Mouse (Mus musculus) heart, adult 2 months (tissue): ENCODE data around the gene Olfr370. TPM values are rescaled to one million over a fixed set of nuclear protein-coding genes. Genes with fewer than 3 reads are reported as not detected.
"Not testable (repeated sequence)": the region's sequence is repeated elsewhere in the genome, so short reads cannot be mapped to it uniquely, and the experiment has no call there.

Experiments used
- DNase-seq, 2 experiments: peaks; one replicate each; pipeline ENCODE4 v3.0.0; 2021
- H3K27ac ChIP-seq: fragments of 200-600 bp; 2 replicates; pipeline ENCODE4 v1.8.1; 2022
- H3K27me3 ChIP-seq: fragments of 200-500 bp; 2 replicates; pipeline ENCODE4 v1.6.1; 2012; ENCODE audit warnings: mild to moderate bottlenecking, low read length, inconsistent platforms, mixed read lengths; ENCODE audit not compliant: control insufficient read depth, insufficient read depth
- H3K36me3 ChIP-seq: fragments of 200-500 bp; 2 replicates; pipeline ENCODE4 v1.6.1; 2012; ENCODE audit warnings: low read length, inconsistent platforms; ENCODE audit not compliant: control insufficient read depth, insufficient read depth
- H3K4me1 ChIP-seq: fragments of 200-500 bp; 2 replicates; pipeline ENCODE4 v1.6.1; 2011; ENCODE audit warnings: low read length; ENCODE audit not compliant: control insufficient read depth, insufficient read depth
- H3K4me3 ChIP-seq: fragments of 200-600 bp; 2 replicates; pipeline ENCODE4 v1.8.1; 2022
- H3K79me2 ChIP-seq: fragments of 200-500 bp; replicated peaks from 2 replicates; pipeline ENCODE4 v1.6.1; 2012; ENCODE audit warnings: mild to moderate bottlenecking, inconsistent platforms, low read length, moderate library complexity, mixed read lengths; ENCODE audit not compliant: control insufficient read depth, insufficient read depth
- H3K9ac ChIP-seq: fragments of 200-500 bp; 2 replicates; pipeline ENCODE4 v1.6.1; 2012; ENCODE audit warnings: low read depth, mild to moderate bottlenecking, control low read depth, inconsistent platforms, low read length, mixed read lengths
- CTCF ChIP-seq: fragments of 200-600 bp; IDR thresholded peaks from 2 replicates; pipeline ENCODE4 v1.8.1; 2022; ENCODE audit warnings: antibody characterized with exemption, mild to moderate bottlenecking, moderate library complexity
- EP300 ChIP-seq: fragments of 200-500 bp; IDR thresholded peaks from 2 replicates; pipeline ENCODE4 v1.6.1; 2011; ENCODE audit warnings: low read depth, low read length, control low read depth; ENCODE audit not compliant: insufficient read depth
- POLR2A ChIP-seq: fragments of 200-500 bp; IDR thresholded peaks from 2 replicates; pipeline ENCODE4 v1.6.1; 2011; ENCODE audit warnings: mild to moderate bottlenecking, low read depth, low read length, control low read depth; ENCODE audit not compliant: insufficient read depth
- WGBS: fragments of 180-500 bp; shearing (Covaris S2); methylation state at CpG from one replicate; pipeline ENCODE4 v1.1.7; 2018; 5-methylcytosine and 5-hydroxymethylcytosine counted together
- intact Hi-C: fragments of 180-260 bp; cut with DNase I; formaldehyde crosslinking; loops from one replicate; pipeline ENCODE4 v1.15.1; 2025
- long read RNA-seq: library from polyadenylated mRNA; stranded (forward); transcript quantifications from one replicate; pipeline ENCODE4 v2.0.0, GENCODE M21; 2021
- polyA plus RNA-seq: library from polyadenylated mRNA; depleted of rRNA; stranded (reverse); fragments of >200 nt; gene quantifications from 2 replicates; pipeline ENCODE4 v1.2.3, GENCODE M21; 2012; rRNA removed
- total RNA-seq, 2 experiments: library from RNA; stranded (reverse); gene quantifications; 2 replicates each; pipeline ENCODE4 v1.2.3; 2021

The Olfr370 gene
- not detected for total RNA-seq
- not detected in 2 replicates for polyA plus RNA-seq
- long read RNA-seq = 0 reads

- Histone ChIP-seq H3K79me2 (no peaks in the 10 kb centered on the region), H3K27me3 (no peaks in the 10 kb centered on the region), H3K36me3 (no peaks in the 10 kb centered on the region), H3K9ac (no peak within 1 kb of the TSS), H3K4me3 (no peak within 1 kb of the TSS), H3K27ac (no peak within 1 kb of the TSS), H3K4me1 (no peaks in the 10 kb centered on the region)
- DNase-seq = no peak
- TF ChIP-seq EP300 = no peak
- TF ChIP-seq CTCF = no peak
- TF ChIP-seq POLR2A = no peak
- intact Hi-C loops = no loop called here
- WGBS = 72% methylated on average over 3 of the region's 3 CpGs
These were observed at the start of gene Olfr370 for GRCm38 (mm10) chr8:83535736-83536135. Olfr370 (plus strand) TSS chr8:83535780.

DNA sequence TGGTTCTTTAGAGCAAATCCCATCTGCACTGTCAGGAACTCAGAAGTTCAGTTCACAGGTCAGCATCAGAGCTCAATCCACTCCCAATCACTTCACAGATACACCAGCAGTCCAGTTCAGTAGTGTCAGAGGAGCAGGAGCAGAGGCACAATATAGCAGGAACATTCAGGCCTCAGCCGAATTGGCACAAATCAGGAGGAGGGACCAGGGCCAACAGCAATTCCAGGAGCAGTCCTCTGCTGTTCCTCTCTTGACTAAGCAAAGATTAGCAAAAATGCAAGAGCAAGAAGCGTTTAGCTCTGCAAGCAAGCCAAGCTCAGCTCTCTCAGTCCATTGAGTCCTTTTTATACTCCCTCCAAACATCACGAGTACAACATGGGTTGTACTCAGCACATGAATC is 23.9 kb upstream of the Olfr370 start:
- no peak overlapping the region for H3K9ac ChIP-seq
- DNase-seq = no peak
- no peaks in the 10 kb centered on the region for H3K27me3 ChIP-seq
- H3K4me3 ChIP-seq = no peak overlapping the region
- no peaks in the 10 kb centered on the region for H3K4me1 ChIP-seq
- WGBS = 65% methylated on average over 3 of the region's 3 CpGs
- H3K27ac ChIP-seq = no peak overlapping the region
- intact Hi-C loops = no loop called here
- H3K36me3 ChIP-seq = no peaks in the 10 kb centered on the region
- TF ChIP-seq POLR2A (no peak), CTCF (no peak), EP300 (no peak)
- H3K79me2 ChIP-seq = no peaks in the 10 kb centered on the region

- Histone ChIP-seq H3K27me3 (no peaks in the 10 kb centered on the region), H3K27ac (no peak overlapping the region), H3K36me3 (no peaks in the 10 kb centered on the region), H3K4me1 (no peaks in the 10 kb centered on the region), H3K79me2 (no peaks in the 10 kb centered on the region), H3K4me3 (no peak overlapping the region), H3K9ac (no peak overlapping the region)
- no peak for TF ChIP-seq POLR2A
- no peak for TF ChIP-seq CTCF
- no peak for TF ChIP-seq EP300
- no peak for DNase-seq
- intact Hi-C loops = no loop called here
- 59% methylated on average over 3 of the region's 3 CpGs for WGBS
These were observed 15.1 kb upstream of the Olfr370 start for GRCm38 (mm10) chr8:83520432-83520831.

DNA sequence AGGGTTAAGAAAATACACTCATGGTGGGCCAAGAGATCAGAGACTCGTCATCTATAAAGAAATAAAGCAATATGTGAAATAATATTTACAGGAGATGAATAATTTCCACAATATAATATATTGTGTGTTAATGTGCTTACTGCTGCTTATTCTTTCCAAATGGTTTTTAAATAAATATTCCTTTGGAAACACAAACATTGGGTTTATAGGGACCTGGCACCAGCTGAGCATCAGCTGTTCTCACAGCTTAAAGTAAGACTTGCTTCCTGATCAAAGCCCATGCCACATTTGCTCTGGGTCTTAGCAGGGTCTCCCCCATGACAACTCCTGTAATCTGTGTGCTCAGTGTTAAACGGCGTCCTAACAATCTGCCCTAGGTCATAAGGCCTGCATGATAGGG is 14.7 kb upstream of the Olfr370 start:
- H3K9ac ChIP-seq, intact Hi-C loops: not testable (repeated sequence)
- WGBS = 56% methylated on average over 3 of the region's 3 CpGs

GRCm38 (mm10) chr8:83521310-83521709 is 14.3 kb upstream of the Olfr370 start:
- no peak for DNase-seq
- intact Hi-C loops = no loop called here
- Histone ChIP-seq H3K36me3 (no peaks in the 10 kb centered on the region), H3K4me3 (no peak overlapping the region), H3K27me3 (no peaks in the 10 kb centered on the region), H3K4me1 (no peaks in the 10 kb centered on the region), H3K9ac (no peak overlapping the region), H3K79me2 (no peaks in the 10 kb centered on the region), H3K27ac (no peak overlapping the region)
- WGBS = 17% methylated on average over 1 of the region's 1 CpGs
- no peak for TF ChIP-seq EP300
- no peak for TF ChIP-seq POLR2A
- no peak for TF ChIP-seq CTCF

More for the DNA sequence above, 14.7 kb upstream of the Olfr370 start:
- H3K36me3 ChIP-seq, H3K4me3 ChIP-seq, H3K27me3 ChIP-seq, H3K79me2 ChIP-seq, H3K4me1 ChIP-seq, DNase-seq, H3K27ac ChIP-seq: not testable (repeated sequence)

GRCm38 (mm10) chr8:83534802-83535201 is 778 bp upstream of the Olfr370 start:
- H3K4me1 ChIP-seq = no peaks in the 10 kb centered on the region
- H3K36me3 ChIP-seq = no peaks in the 10 kb centered on the region
- no peak overlapping the region for H3K9ac ChIP-seq
- H3K79me2 ChIP-seq = no peaks in the 10 kb centered on the region
- DNase-seq = no peak
- WGBS = 79% methylated on average over 2 of the region's 2 CpGs
- intact Hi-C loops = no loop called here
- no peaks in the 10 kb centered on the region for H3K27me3 ChIP-seq
- TF ChIP-seq EP300 (no peak), CTCF (no peak), POLR2A (no peak)
- H3K4me3 ChIP-seq = no peak overlapping the region
- H3K27ac ChIP-seq = no peak overlapping the region

- Histone ChIP-seq H3K79me2 (peaks cover 3% of the 10 kb centered on the region; the same call in 1 of the 2 replicates), H3K4me1 (peaks cover 3% of the 10 kb centered on the region), H3K27ac (no peak overlapping the region), H3K36me3 (no peaks in the 10 kb centered on the region), H3K27me3 (no peaks in the 10 kb centered on the region), H3K9ac (no peak overlapping the region), H3K4me3 (no peak overlapping the region)
- WGBS = 53% methylated on average over 3 of the region's 3 CpGs
- no peak for DNase-seq
- TF ChIP-seq EP300 = no peak
- no peak for TF ChIP-seq CTCF
- TF ChIP-seq POLR2A = no peak
- intact Hi-C loops = no loop called here
These were observed 27.1 kb downstream of the Olfr370 start for GRCm38 (mm10) chr8:83562669-83563068.
